Mouse (Mus musculus) liver, postnatal 0 days (tissue): ENCODE results near the gene Tpsb2. TPM values are rescaled to one million over a fixed set of nuclear protein-coding genes. Genes with fewer than 3 reads are reported as not detected.

Experiments
- ATAC-seq: fragments of 200-750 bp; cut with Nextera tagmentation; 2 replicates; pipeline ENCODE4 v1.8.0; 2017; ENCODE audit warnings: mild to moderate bottlenecking, moderate library complexity
- DNase-seq: peaks from one replicate; pipeline ENCODE4 v3.0.0-alpha.2; 2016
- H3K27ac ChIP-seq: fragments of 300-500 bp; sonication (generic); 2 replicates; pipeline ENCODE4 v1.5.1; 2014; ENCODE audit warnings: antibody characterized with exemption, moderate library complexity, mild to moderate bottlenecking, low read depth
- H3K27me3 ChIP-seq: fragments of 300-500 bp; sonication (generic); 2 replicates; pipeline ENCODE4 v1.6.1; 2014; ENCODE audit warnings: low read length, control low read depth, mixed read lengths; ENCODE audit not compliant: insufficient read depth
- H3K36me3 ChIP-seq: fragments of 300-500 bp; sonication (generic); replicated peaks from 2 replicates; pipeline ENCODE4 v1.6.1; 2014; ENCODE audit warnings: mild to moderate bottlenecking, control low read depth, low read length, moderate library complexity, mixed read lengths; ENCODE audit not compliant: insufficient read depth
- H3K4me1 ChIP-seq: fragments of 300-500 bp; sonication (generic); 2 replicates; pipeline ENCODE4 v1.6.1; 2014; ENCODE audit warnings: antibody characterized with exemption, mild to moderate bottlenecking, control low read depth; ENCODE audit not compliant: insufficient read depth
- H3K4me2 ChIP-seq: fragments of 300-500 bp; sonication (generic); 2 replicates; pipeline ENCODE4 v1.6.1; 2014; ENCODE audit warnings: low read depth, mild to moderate bottlenecking, low read length, moderate library complexity, mixed read lengths
- H3K4me3 ChIP-seq: fragments of 300-500 bp; sonication (generic); 2 replicates; pipeline ENCODE4 v1.5.1; 2014; ENCODE audit warnings: low read depth, low read length
- H3K9ac ChIP-seq: fragments of 300-500 bp; sonication (generic); replicated peaks from 2 replicates; pipeline ENCODE4 v1.6.1; 2014; ENCODE audit warnings: mild to moderate bottlenecking, moderate library complexity
- H3K9me3 ChIP-seq: fragments of 300-500 bp; sonication (generic); 2 replicates; pipeline ENCODE4 v1.6.1; 2016; ENCODE audit warnings: mild to moderate bottlenecking, control low read depth, low read length, mixed read lengths
- CTCF ChIP-seq: sonication (generic); IDR thresholded peaks from 2 replicates; pipeline ENCODE4 v1.5.1; 2016; ENCODE audit warnings: antibody characterized with exemption, low read depth
- EP300 ChIP-seq: IDR thresholded peaks from 2 replicates; pipeline ENCODE4 v1.6.1; 2016; ENCODE audit warnings: antibody characterized with exemption, low read depth, mild to moderate bottlenecking
- WGBS: fragments of 180-500 bp; shearing (Covaris S2); extraction: QIAGEN DNeasy Blood & Tissue Kit; methylation state at CpG from one replicate; pipeline ENCODE4 v1.1.7; 2014; ENCODE audit not compliant: insufficient replicate concordance; 5-methylcytosine and 5-hydroxymethylcytosine counted together
- polyA plus RNA-seq: library from polyadenylated mRNA; unstranded; fragments of >200 nt; fragmentation: Nextera tagmentation; extraction: Ambion mirVana; gene quantifications from 2 replicates; pipeline ENCODE4 v1.2.1, GENCODE M21; 2015

Gene Tpsb2
- polyA plus RNA-seq, 1 experiment from 2014 or later: 0.75 TPM

GRCm38 (mm10) chr17:25368973-25369372 lies 2.9 kb downstream of the Tpsb2 start, which contains the start of gene Tpsg1:
TSS of gene Tpsg1 (plus strand) at chr17:25369273.
- WGBS: 61% methylated on average over 3 of the region's 3 CpGs
- Histone ChIP-seq H3K9me3 (no peaks in the 10 kb centered on the region), H3K9ac (no peak within 1 kb of the TSS), H3K4me2 (no peak within 1 kb of the TSS), H3K36me3 (no peaks in the 10 kb centered on the region), H3K27me3 (no peaks in the 10 kb centered on the region), H3K4me1 (peaks cover 6% of the 10 kb centered on the region; the same call in 1 of the 2 replicates), H3K27ac (no peak within 1 kb of the TSS), H3K4me3 (no peak within 1 kb of the TSS)
- DNase-seq: no peak
- TF ChIP-seq EP300 (no peak), CTCF (no peak)
- no peak for ATAC-seq

- Histone ChIP-seq H3K4me3 (no peak overlapping the region), H3K4me1 (peaks cover 6% of the 10 kb centered on the region; the same call in 1 of the 2 replicates), H3K4me2 (no peak overlapping the region), H3K9me3 (no peaks in the 10 kb centered on the region), H3K27ac (no peak overlapping the region), H3K36me3 (no peaks in the 10 kb centered on the region), H3K9ac (no peak overlapping the region), H3K27me3 (no peaks in the 10 kb centered on the region)
- DNase-seq (peak; percentile 40), ATAC-seq (peak; percentile 94)
- 51% methylated on average over 8 of the region's 8 CpGs for WGBS
- TF ChIP-seq CTCF (no peak), EP300 (no peak)
Measured at GRCm38 (mm10) chr17:25372491-25372890, 6.4 kb downstream of the Tpsb2 start.

GRCm38 (mm10) chr17:25374011-25374410 lies 7.9 kb downstream of the Tpsb2 start:
- no peak overlapping the region for H3K9ac ChIP-seq
- no peaks in the 10 kb centered on the region for H3K36me3 ChIP-seq
- no peaks in the 10 kb centered on the region for H3K27me3 ChIP-seq
- no peaks in the 10 kb centered on the region for H3K9me3 ChIP-seq
- ATAC-seq (no peak), DNase-seq (no peak)
- 49% methylated on average over 9 of the region's 9 CpGs for WGBS
- no peak for TF ChIP-seq EP300
- peak; percentile 24 for TF ChIP-seq CTCF
- peaks cover 6% of the 10 kb centered on the region; the same call in 1 of the 2 replicates for H3K4me1 ChIP-seq
- H3K4me2 ChIP-seq: no peak overlapping the region
- H3K27ac ChIP-seq: no peak overlapping the region
- no peak overlapping the region for H3K4me3 ChIP-seq

GRCm38 (mm10) chr17:25394526-25394925 lies 28.4 kb downstream of the Tpsb2 start:
- Histone ChIP-seq H3K4me2 (no peak overlapping the region), H3K9ac (no peak overlapping the region), H3K27ac (no peak overlapping the region), H3K27me3 (no peaks in the 10 kb centered on the region), H3K36me3 (no peaks in the 10 kb centered on the region), H3K4me1 (no peaks in the 10 kb centered on the region), H3K4me3 (no peak overlapping the region), H3K9me3 (no peaks in the 10 kb centered on the region)
- no peak for TF ChIP-seq CTCF
- no peak for TF ChIP-seq EP300
- no peak for ATAC-seq
- DNase-seq: no peak
- WGBS: 76% methylated on average over 4 of the region's 4 CpGs

- Histone ChIP-seq H3K27me3 (no peaks in the 10 kb centered on the region), H3K9ac (no peak overlapping the region), H3K4me1 (no peaks in the 10 kb centered on the region), H3K36me3 (no peaks in the 10 kb centered on the region), H3K9me3 (no peaks in the 10 kb centered on the region), H3K27ac (no peak overlapping the region), H3K4me3 (no peak overlapping the region), H3K4me2 (no peak overlapping the region)
- TF ChIP-seq EP300: no peak
- peak; percentile 97 for TF ChIP-seq CTCF
- peak; percentile 47; the same call in 1 of the 2 replicates for ATAC-seq
- WGBS: 34% methylated on average over 14 of the region's 14 CpGs
- DNase-seq: peak; percentile 84
Measured at GRCm38 (mm10) chr17:25397804-25398519, 31.9 kb downstream of the Tpsb2 start.

GRCm38 (mm10) chr17:25398520-25398838 lies 32.4 kb downstream of the Tpsb2 start:
- WGBS: 74% methylated on average over 13 of the region's 13 CpGs
- Histone ChIP-seq H3K36me3 (no peaks in the 10 kb centered on the region), H3K9ac (no peak overlapping the region), H3K4me3 (no peak overlapping the region), H3K27ac (no peak overlapping the region), H3K27me3 (no peaks in the 10 kb centered on the region), H3K4me1 (no peaks in the 10 kb centered on the region), H3K9me3 (no peaks in the 10 kb centered on the region), H3K4me2 (no peak overlapping the region)
- no peak for ATAC-seq
- TF ChIP-seq CTCF: no peak
- no peak for TF ChIP-seq EP300
- no peak for DNase-seq
